Mouse (Mus musculus) kidney, postnatal 0 days (tissue): Measurements from ENCODE around the gene Gucd1. TPM values are rescaled to one million over a fixed set of nuclear protein-coding genes. Genes with fewer than 3 reads are reported as not detected.
"Not testable (repeated sequence)": the region's sequence is repeated elsewhere in the genome, so short reads cannot be mapped to it uniquely, and the experiment has no call there.

Source experiments
- ATAC-seq: fragments of 200-750 bp; cut with Nextera tagmentation; replicated peaks from 2 replicates; pipeline ENCODE4 v1.8.0; 2017; ENCODE audit warnings: low read depth, moderate number of reproducible peaks, moderate TSS enrichment, moderate library complexity; ENCODE audit not compliant: low FRiP score
- DNase-seq: peaks from one replicate; pipeline ENCODE4 v3.0.0-alpha.2; 2016; ENCODE audit warnings: low spot score
- H3K27ac ChIP-seq: fragments of 300-500 bp; sonication (generic); 2 replicates; pipeline ENCODE4 v1.5.1; 2014; ENCODE audit warnings: mild to moderate bottlenecking
- H3K27me3 ChIP-seq: fragments of 300-500 bp; sonication (generic); 2 replicates; pipeline ENCODE4 v1.6.1; 2014; ENCODE audit warnings: low read length, mixed read lengths; ENCODE audit not compliant: insufficient read depth
- H3K36me3 ChIP-seq: fragments of 300-500 bp; sonication (generic); 2 replicates; pipeline ENCODE4 v1.6.1; 2014; ENCODE audit warnings: low read length, mixed read lengths; ENCODE audit not compliant: insufficient read depth
- H3K4me1 ChIP-seq: fragments of 300-500 bp; sonication (generic); replicated peaks from 2 replicates; pipeline ENCODE4 v1.6.1; 2014; ENCODE audit warnings: antibody characterized with exemption, low read length, mixed read lengths; ENCODE audit not compliant: insufficient read depth
- H3K4me2 ChIP-seq: fragments of 300-500 bp; sonication (generic); 2 replicates; pipeline ENCODE4 v1.6.1; 2014; ENCODE audit warnings: mild to moderate bottlenecking, low read length, moderate library complexity, mixed read lengths
- H3K4me3 ChIP-seq: fragments of 300-500 bp; sonication (generic); replicated peaks from 2 replicates; pipeline ENCODE4 v1.5.1; 2014; ENCODE audit warnings: low read depth, low read length
- H3K9ac ChIP-seq: fragments of 300-500 bp; sonication (generic); 2 replicates; pipeline ENCODE4 v1.6.1; 2014; ENCODE audit warnings: low read depth, low read length
- H3K9me3 ChIP-seq: fragments of 300-500 bp; sonication (generic); replicated peaks from 2 replicates; pipeline ENCODE4 v1.6.1; 2016; ENCODE audit warnings: low read length, inconsistent platforms, mixed read lengths
- CTCF ChIP-seq: IDR thresholded peaks from 2 replicates; pipeline ENCODE4 v1.5.1; 2016; ENCODE audit warnings: antibody characterized with exemption, low read depth, mild to moderate bottlenecking, moderate library complexity
- WGBS: fragments of 180-500 bp; shearing (Covaris S2); extraction: QIAGEN DNeasy Blood & Tissue Kit; methylation state at CpG from one replicate; pipeline ENCODE4 v1.1.7; 2014; 5-methylcytosine and 5-hydroxymethylcytosine counted together
- polyA plus RNA-seq: library from polyadenylated mRNA; unstranded; fragments of >200 nt; fragmentation: Nextera tagmentation; extraction: Ambion mirVana; gene quantifications from 2 replicates; pipeline ENCODE4 v1.2.1, GENCODE M21; 2015

Gucd1 gene
- polyA plus RNA-seq, 1 experiment from 2014 or later = 51.9 TPM

DNA sequence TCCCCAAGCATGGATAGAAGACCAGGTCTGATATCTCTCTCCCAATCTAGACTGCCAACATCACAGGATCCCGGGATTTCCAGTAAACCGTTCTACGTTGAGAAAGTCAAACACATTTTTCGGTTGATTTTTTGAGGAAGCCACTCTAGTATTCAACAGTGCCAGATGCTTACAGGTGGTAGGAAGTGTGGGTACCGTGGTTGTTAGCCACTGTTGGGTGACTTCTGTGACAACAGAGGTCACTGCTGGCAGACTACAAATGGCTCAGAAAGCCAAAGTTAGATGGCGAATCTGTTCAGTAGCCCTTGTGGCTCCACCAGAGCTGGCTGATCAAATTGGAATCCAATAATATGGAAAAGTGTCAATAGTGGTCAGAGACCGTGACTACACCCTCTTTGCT, 14.1 kb downstream of the Gucd1 start:
- Histone ChIP-seq H3K9ac (no peak overlapping the region), H3K27me3 (no peaks in the 10 kb centered on the region), H3K27ac (no peak overlapping the region), H3K36me3 (peaks cover 17% of the 10 kb centered on the region), H3K4me1 (no peaks in the 10 kb centered on the region), H3K9me3 (no peaks in the 10 kb centered on the region), H3K4me2 (no peak overlapping the region), H3K4me3 (no peak overlapping the region)
- DNase-seq (no peak), ATAC-seq (no peak)
- no peak for TF ChIP-seq CTCF
- WGBS = 92% methylated on average over 7 of the region's 7 CpGs

DNA sequence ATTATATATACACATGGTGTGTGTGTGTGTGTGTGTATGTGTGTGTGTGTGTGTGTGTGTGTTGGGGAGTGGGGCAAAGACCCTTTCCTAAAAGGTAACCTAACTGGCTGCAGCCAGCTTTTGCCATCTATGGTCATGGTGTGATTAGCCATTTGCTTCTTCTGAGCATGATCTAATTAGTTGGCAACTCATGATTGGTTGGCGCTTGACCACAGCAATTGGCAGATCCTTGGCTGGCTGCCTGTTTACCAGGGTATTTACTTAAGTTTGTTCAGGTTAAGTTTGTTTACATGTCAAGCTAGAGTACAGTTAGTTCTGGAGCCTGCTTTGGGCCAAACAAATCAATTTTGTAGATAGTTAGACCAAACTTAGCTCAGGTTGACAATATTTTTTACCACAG, 16.1 kb downstream of the Gucd1 start:
- TF ChIP-seq CTCF = no peak
- WGBS = 96% methylated on average over 1 of the region's 1 CpGs
- Histone ChIP-seq H3K4me1 (no peaks in the 10 kb centered on the region), H3K4me2 (no peak overlapping the region), H3K36me3 (0 out of 2 replicates have a peak, but pooled peaks cover 1% of the 10 kb centered on the region), H3K9me3 (no peaks in the 10 kb centered on the region), H3K9ac (no peak overlapping the region), H3K4me3 (no peak overlapping the region), H3K27ac (no peak overlapping the region), H3K27me3 (no peaks in the 10 kb centered on the region)
- DNase-seq (no peak), ATAC-seq (no peak)

GRCm38 (mm10) chr10:75500345-75500744, 17.4 kb downstream of the Gucd1 start:
- no peaks in the 10 kb centered on the region for H3K27me3 ChIP-seq
- 64% methylated on average over 7 of the region's 7 CpGs for WGBS

DNA sequence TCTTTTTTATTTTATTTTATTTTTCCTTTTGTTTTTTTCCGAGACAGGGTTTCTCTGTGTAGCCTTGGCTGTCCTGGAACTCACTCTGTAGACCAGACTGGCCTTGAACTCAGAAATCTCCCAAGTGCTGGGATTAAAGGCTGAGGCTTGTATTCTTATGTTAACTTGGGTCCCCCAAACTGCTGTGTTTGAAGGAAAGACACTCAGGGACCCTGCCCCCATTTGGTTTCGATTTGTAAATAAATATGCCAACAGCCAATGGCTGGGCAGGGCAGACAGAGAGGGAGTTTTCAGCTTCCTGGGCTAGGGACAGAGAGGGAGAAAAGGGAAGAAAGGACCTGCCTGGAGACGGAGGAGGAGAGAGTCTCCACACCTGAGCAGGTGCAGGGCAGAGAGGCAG, 18.0 kb downstream of the Gucd1 start:
- Histone ChIP-seq H3K4me2 (no peak overlapping the region), H3K36me3 (no peaks in the 10 kb centered on the region), H3K4me1 (no peaks in the 10 kb centered on the region), H3K27ac (no peak overlapping the region), H3K4me3 (no peak overlapping the region), H3K9me3 (no peaks in the 10 kb centered on the region), H3K27me3 (no peaks in the 10 kb centered on the region), H3K9ac (no peak overlapping the region)
- ATAC-seq (no peak), DNase-seq (no peak)
- 48% methylated on average over 3 of the region's 3 CpGs for WGBS
- TF ChIP-seq CTCF = no peak

More at GRCm38 (mm10) chr10:75500345-75500744, 17.4 kb downstream of the Gucd1 start:
- Histone ChIP-seq H3K9ac (no peak overlapping the region), H3K4me2 (no peak overlapping the region), H3K4me1 (no peaks in the 10 kb centered on the region), H3K4me3 (no peak overlapping the region), H3K27ac (no peak overlapping the region), H3K9me3 (no peaks in the 10 kb centered on the region), H3K36me3 (no peaks in the 10 kb centered on the region)
- ATAC-seq (no peak), DNase-seq (no peak)
- TF ChIP-seq CTCF = no peak

DNA sequence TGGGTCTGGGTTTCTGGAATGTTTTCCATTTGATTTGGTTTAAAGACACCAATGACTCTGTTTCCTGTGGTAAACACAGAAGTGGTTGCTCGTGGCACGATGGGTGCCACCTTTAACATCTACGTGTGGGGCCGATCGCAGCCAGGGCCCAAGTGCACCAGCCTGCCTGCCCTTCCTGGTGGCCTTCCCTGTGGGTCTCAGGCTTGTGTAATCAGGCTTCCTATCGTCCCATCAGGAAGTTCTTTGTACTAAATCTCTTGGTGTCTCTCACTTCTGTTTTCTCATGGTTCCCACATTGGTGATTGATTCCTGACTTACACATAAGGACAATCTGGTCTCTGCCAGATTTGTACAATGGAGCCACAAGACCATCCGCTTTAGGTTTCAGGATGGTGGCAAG, 18.6 kb downstream of the Gucd1 start:
- not testable (repeated sequence) for ATAC-seq, H3K27me3 ChIP-seq
- WGBS = 81% methylated on average over 7 of the region's 7 CpGs

DNA sequence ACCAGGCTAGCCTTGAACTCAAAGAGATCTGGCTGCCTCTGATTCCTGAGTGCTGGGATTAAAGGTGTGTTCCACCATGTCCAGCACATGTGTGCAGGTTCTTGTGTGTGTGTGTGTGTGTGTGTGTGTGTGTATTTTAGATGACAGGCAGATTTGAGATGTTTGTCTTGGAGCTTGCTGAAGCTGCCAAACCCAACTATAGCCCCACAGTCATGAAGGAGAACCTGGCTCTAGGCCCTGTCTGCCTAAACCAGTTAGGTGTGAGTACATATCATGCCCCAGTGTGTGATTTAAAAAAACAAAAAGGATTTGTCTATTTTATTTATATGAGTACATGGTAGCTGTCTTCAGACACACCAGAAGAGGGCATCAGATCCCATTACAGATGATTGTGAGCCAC, 21.9 kb downstream of the Gucd1 start:
- Histone ChIP-seq H3K27me3 (no peaks in the 10 kb centered on the region), H3K36me3 (no peaks in the 10 kb centered on the region), H3K4me2 (no peak overlapping the region), H3K9ac (no peak overlapping the region), H3K4me3 (no peak overlapping the region), H3K4me1 (no peaks in the 10 kb centered on the region), H3K27ac (no peak overlapping the region), H3K9me3 (no peaks in the 10 kb centered on the region)
- TF ChIP-seq CTCF = no peak
- ATAC-seq (no peak), DNase-seq (no peak)

More for the DNA sequence above, 18.6 kb downstream of the Gucd1 start:
- not testable (repeated sequence) for H3K4me2 ChIP-seq, H3K4me1 ChIP-seq, H3K36me3 ChIP-seq, H3K9ac ChIP-seq, H3K9me3 ChIP-seq, H3K27ac ChIP-seq, H3K4me3 ChIP-seq, DNase-seq

- Histone ChIP-seq H3K27me3 (no peaks in the 10 kb centered on the region), H3K4me1 (no peaks in the 10 kb centered on the region), H3K4me3 (no peak overlapping the region), H3K27ac (no peak overlapping the region), H3K9me3 (no peaks in the 10 kb centered on the region), H3K36me3 (no peaks in the 10 kb centered on the region), H3K4me2 (no peak overlapping the region), H3K9ac (no peak overlapping the region)
- ATAC-seq = no peak
- DNase-seq = no peak
- TF ChIP-seq CTCF = no peak
- 60% methylated on average over 6 of the region's 6 CpGs for WGBS
These were observed 22.5 kb downstream of the Gucd1 start for GRCm38 (mm10) chr10:75495304-75495703.
